Mouse (Mus musculus): ENCODE data around the gene Msx3.

GRCm38 (mm10) chr7:140094954-140095353, 46.1 kb upstream of the Msx3 start:
- TF ChIP-seq CEBPB (IDR thresholded peaks at IDR 0.05; ENCODE audit: low read depth) (no peak), CTCF (IDR thresholded peaks at IDR 0.05; ENCODE audit: control insufficient read depth, insufficient read depth, insufficient read length) (no peak), USF1 (IDR thresholded peaks at IDR 0.05; ENCODE audit: low read depth) (no peak), MAX (IDR thresholded peaks at IDR 0.05) (no peak), FOSL1 (IDR thresholded peaks at IDR 0.05; ENCODE audit: insufficient read depth, low read length, poor library complexity, severe bottlenecking) (no peak), MYOD1 (IDR thresholded peaks at IDR 0.05; ENCODE audit: control insufficient read depth, insufficient read length, low read depth) (no peak)

Data from C2C12 (cell line).